Mouse (Mus musculus): ENCODE data around the gene Hbs1l. TPM values are rescaled to one million over a fixed set of nuclear protein-coding genes. Genes with fewer than 3 reads are reported as not detected.
"Not testable (repeated sequence)": the region's sequence is repeated elsewhere in the genome, so short reads cannot be mapped to it uniquely, and the experiment has no call there.

Hbs1l gene
- polyA plus RNA-seq, 1 experiment from 2014 or later: 122 TPM

- Histone ChIP-seq H3K36me3 (no peaks in the 10 kb centered on the region), H3K9me3 (replicated peaks) (no peaks in the 10 kb centered on the region), H3K27ac (no peak within 1 kb of the TSS), H3K4me1 (peaks cover 4% of the 10 kb centered on the region; the same call in 1 of the 2 replicates), H3K4me3 (no peak within 1 kb of the TSS), H3K27me3 (ENCODE audit: low read depth, poor library complexity, severe bottlenecking) (no peaks in the 10 kb centered on the region; the same call in 1 of the 2 replicates)
- WGBS: 90% methylated on average over 13 of the region's 13 CpGs
- no peak for DNase-seq (ENCODE audit: low spot score)
Observed at GRCm38 (mm10) chr10:21376682-21377473, 81.1 kb downstream of the Hbs1l start, which contains the start of gene Aldh8a1. TSS of gene Aldh8a1 (plus strand) at chr10:21377291.

- Histone ChIP-seq H3K9me3 (replicated peaks) (no peaks in the 10 kb centered on the region), H3K4me1 (peaks cover 4% of the 10 kb centered on the region; the same call in 1 of the 2 replicates), H3K36me3 (no peaks in the 10 kb centered on the region), H3K4me3 (no peak overlapping the region), H3K27ac (no peak overlapping the region), H3K27me3 (ENCODE audit: low read depth, poor library complexity, severe bottlenecking) (no peaks in the 10 kb centered on the region; the same call in 1 of the 2 replicates)
- 73% methylated on average over 9 of the region's 9 CpGs for WGBS
- DNase-seq (ENCODE audit: low spot score): no peak
Observed at GRCm38 (mm10) chr10:21378196-21378944, 82.6 kb downstream of the Hbs1l start.

- Histone ChIP-seq H3K4me3 (no peak overlapping the region), H3K36me3 (no peaks in the 10 kb centered on the region), H3K27me3 (ENCODE audit: low read depth, poor library complexity, severe bottlenecking) (no peaks in the 10 kb centered on the region; the same call in 1 of the 2 replicates), H3K4me1 (no peaks in the 10 kb centered on the region), H3K9me3 (replicated peaks) (no peaks in the 10 kb centered on the region), H3K27ac (no peak overlapping the region)
- WGBS: 32% methylated on average over 6 of the region's 6 CpGs
- DNase-seq (ENCODE audit: low spot score): no peak
Observed at GRCm38 (mm10) chr10:21382914-21383313, 87.1 kb downstream of the Hbs1l start.

GRCm38 (mm10) chr10:21385111-21385663 is 89.4 kb downstream of the Hbs1l start:
- H3K4me3 ChIP-seq: no peak overlapping the region
- H3K27me3 ChIP-seq (ENCODE audit: low read depth, poor library complexity, severe bottlenecking): no peaks in the 10 kb centered on the region; the same call in 1 of the 2 replicates
- WGBS: 78% methylated on average over 3 of the region's 3 CpGs
- no peaks in the 10 kb centered on the region for H3K4me1 ChIP-seq
- H3K36me3 ChIP-seq: no peaks in the 10 kb centered on the region
- no peak for DNase-seq (ENCODE audit: low spot score)
- no peaks in the 10 kb centered on the region for H3K9me3 ChIP-seq (replicated peaks)
- H3K27ac ChIP-seq: no peak overlapping the region

- Histone ChIP-seq H3K4me3 (no peak overlapping the region), H3K9me3 (replicated peaks) (no peaks in the 10 kb centered on the region), H3K4me1 (no peaks in the 10 kb centered on the region), H3K36me3 (no peaks in the 10 kb centered on the region), H3K27ac (no peak overlapping the region), H3K27me3 (ENCODE audit: low read depth, poor library complexity, severe bottlenecking) (no peaks in the 10 kb centered on the region)
- WGBS: 93% methylated on average over 11 of the region's 11 CpGs
- DNase-seq (ENCODE audit: low spot score): no peak
Observed at GRCm38 (mm10) chr10:21389075-21389474, 93.3 kb downstream of the Hbs1l start.

GRCm38 (mm10) chr10:21390440-21390839 is 94.7 kb downstream of the Hbs1l start:
- Histone ChIP-seq H3K4me1 (no peaks in the 10 kb centered on the region), H3K27ac (no peak overlapping the region), H3K36me3 (no peaks in the 10 kb centered on the region), H3K4me3 (no peak overlapping the region), H3K9me3 (replicated peaks) (no peaks in the 10 kb centered on the region), H3K27me3 (ENCODE audit: low read depth, poor library complexity, severe bottlenecking) (no peaks in the 10 kb centered on the region)
- WGBS: 90% methylated on average over 4 of the region's 4 CpGs
- DNase-seq (ENCODE audit: low spot score): no peak

- Histone ChIP-seq H3K27me3 (ENCODE audit: low read depth, poor library complexity, severe bottlenecking) (no peaks in the 10 kb centered on the region), H3K9me3 (replicated peaks) (no peaks in the 10 kb centered on the region), H3K4me1 (no peaks in the 10 kb centered on the region), H3K27ac (no peak overlapping the region), H3K36me3 (no peaks in the 10 kb centered on the region), H3K4me3 (no peak overlapping the region)
- 85% methylated on average over 4 of the region's 4 CpGs for WGBS
- no peak for DNase-seq (ENCODE audit: low spot score)
Observed at GRCm38 (mm10) chr10:21391286-21391685, 95.5 kb downstream of the Hbs1l start.

- H3K27me3 ChIP-seq (ENCODE audit: low read depth, poor library complexity, severe bottlenecking): no peaks in the 10 kb centered on the region
- WGBS: 93% methylated on average over 2 of the region's 2 CpGs
- DNase-seq (ENCODE audit: low spot score): no peak
- H3K27ac ChIP-seq: no peak overlapping the region
- no peaks in the 10 kb centered on the region for H3K36me3 ChIP-seq
- no peaks in the 10 kb centered on the region for H3K9me3 ChIP-seq (replicated peaks)
- H3K4me3 ChIP-seq: no peak overlapping the region
- no peaks in the 10 kb centered on the region for H3K4me1 ChIP-seq
Observed at GRCm38 (mm10) chr10:21393390-21393789, 97.6 kb downstream of the Hbs1l start.

- DNase-seq (ENCODE audit: low spot score): no peak
- no peaks in the 10 kb centered on the region for H3K27me3 ChIP-seq (ENCODE audit: low read depth, poor library complexity, severe bottlenecking)
- 87% methylated on average over 14 of the region's 14 CpGs for WGBS
- H3K27ac ChIP-seq: no peak overlapping the region
- no peak overlapping the region for H3K4me3 ChIP-seq
- no peaks in the 10 kb centered on the region for H3K9me3 ChIP-seq (replicated peaks)
- H3K4me1 ChIP-seq: no peaks in the 10 kb centered on the region
- H3K36me3 ChIP-seq: no peaks in the 10 kb centered on the region
Observed at GRCm38 (mm10) chr10:21395426-21396139, 99.8 kb downstream of the Hbs1l start.

- H3K4me1 ChIP-seq; DNase-seq (ENCODE audit: low spot score); H3K4me3 ChIP-seq; H3K27me3 ChIP-seq (ENCODE audit: low read depth, poor library complexity, severe bottlenecking); H3K9me3 ChIP-seq (replicated peaks); H3K27ac ChIP-seq; H3K36me3 ChIP-seq: not testable (repeated sequence)
- WGBS: 88% methylated on average over 6 of the region's 6 CpGs
Observed at GRCm38 (mm10) chr10:21398873-21399425, 103.2 kb downstream of the Hbs1l start.

GRCm38 (mm10) chr10:21399622-21400021 is 103.8 kb downstream of the Hbs1l start:
- Histone ChIP-seq H3K9me3 (replicated peaks) (no peaks in the 10 kb centered on the region), H3K27me3 (ENCODE audit: low read depth, poor library complexity, severe bottlenecking) (no peaks in the 10 kb centered on the region), H3K4me1 (no peaks in the 10 kb centered on the region), H3K36me3 (no peaks in the 10 kb centered on the region), H3K4me3 (no peak overlapping the region), H3K27ac (no peak overlapping the region)
- DNase-seq (ENCODE audit: low spot score): no peak
- 77% methylated on average over 8 of the region's 8 CpGs for WGBS

GRCm38 (mm10) chr10:21400031-21400430 is 104.3 kb downstream of the Hbs1l start:
- Histone ChIP-seq H3K27ac (no peak overlapping the region), H3K4me1 (no peaks in the 10 kb centered on the region), H3K36me3 (no peaks in the 10 kb centered on the region), H3K27me3 (ENCODE audit: low read depth, poor library complexity, severe bottlenecking) (no peaks in the 10 kb centered on the region), H3K9me3 (replicated peaks) (no peaks in the 10 kb centered on the region), H3K4me3 (no peak overlapping the region)
- no peak for DNase-seq (ENCODE audit: low spot score)
- WGBS: 65% methylated on average over 7 of the region's 7 CpGs
